In the genomic region with DNA sequence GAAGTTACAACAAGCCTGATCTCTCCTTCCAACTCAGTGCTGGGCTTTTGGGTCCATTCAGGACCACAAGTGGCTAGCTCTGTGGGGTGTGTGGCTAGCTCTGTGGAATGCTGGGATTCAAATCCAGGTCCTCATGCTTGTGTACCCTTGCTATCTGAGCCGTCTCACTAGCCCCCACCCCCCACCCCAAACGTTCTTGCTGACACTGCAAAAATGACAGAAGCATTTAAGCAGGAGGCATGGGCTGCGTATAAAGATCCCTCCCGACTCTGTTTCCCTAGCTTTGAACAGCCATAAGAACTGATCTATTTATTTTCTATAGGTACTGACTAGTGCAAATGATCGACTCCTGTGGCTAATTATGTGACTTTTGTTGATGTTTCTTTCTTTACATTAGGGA, we compare ENCODE assay signal across 35 mouse cellular contexts.
"Had no signal": no experiment of that assay in that cellular context is flagged by ENCODE, and none has a peak within 500 bp of the region (broad histone marks: within the 10 kb centered on the region; RNA-seq: fewer than 3 reads in every experiment).

No protein-coding gene starts in this region.

- H3K4me3 ChIP-seq: heart, embryonic 10.5 days; heart, embryonic 12.5 days; heart, embryonic 13.5 days; heart, embryonic 15.5 days; hindbrain, embryonic 10.5 days; hindbrain, embryonic 12.5 days; hindbrain, embryonic 13.5 days; hindbrain, embryonic 15.5 days; intestine, embryonic 15.5 days; kidney, embryonic 15.5 days; layer of hippocampus, adult 2 months had no signal

- H3K27ac ChIP-seq: heart, embryonic 10.5 days; heart, embryonic 13.5 days; heart, embryonic 15.5 days; hindbrain, embryonic 10.5 days; hindbrain, embryonic 12.5 days; hindbrain, embryonic 13.5 days; hindbrain, embryonic 14.5 days; hindbrain, embryonic 15.5 days; hindbrain, postnatal 0 days; intestine, embryonic 15.5 days; kidney, embryonic 15.5 days; kidney, postnatal 0 days; layer of hippocampus, adult 2 months had no signal

- H3K9ac ChIP-seq: heart, embryonic 12.5 days; heart, embryonic 13.5 days; heart, embryonic 15.5 days; hindbrain, embryonic 12.5 days; hindbrain, embryonic 13.5 days; hindbrain, embryonic 14.5 days; hindbrain, embryonic 15.5 days; intestine, embryonic 15.5 days; kidney, embryonic 15.5 days had no signal

- H3K36me3 ChIP-seq: heart, embryonic 10.5 days; heart, embryonic 12.5 days; heart, embryonic 13.5 days; heart, embryonic 15.5 days; hindbrain, embryonic 12.5 days; hindbrain, embryonic 13.5 days; hindbrain, embryonic 15.5 days; intestine, embryonic 15.5 days; kidney, embryonic 15.5 days had no signal

- ATAC-seq: hindbrain, embryonic 16.5 days; hindbrain, postnatal 0 days; inflammation-experienced regulatory T-cells, adult 6 months; intestine, embryonic 15.5 days; intestine, embryonic 16.5 days; intestine, postnatal 0 days had no signal

- H3K4me2 ChIP-seq: heart, embryonic 11.5 days; heart, embryonic 12.5 days; heart, embryonic 13.5 days; heart, embryonic 15.5 days; hindbrain, embryonic 12.5 days; hindbrain, embryonic 13.5 days; hindbrain, embryonic 14.5 days; hindbrain, embryonic 15.5 days; intestine, embryonic 15.5 days; kidney, embryonic 15.5 days had no signal

- H3K27me3 ChIP-seq: heart, embryonic 12.5 days; heart, embryonic 13.5 days; heart, embryonic 15.5 days; hindbrain, embryonic 12.5 days; hindbrain, embryonic 13.5 days; hindbrain, embryonic 15.5 days; intestine, embryonic 15.5 days; kidney, embryonic 15.5 days had no signal

- H3K9me3 ChIP-seq: heart, embryonic 10.5 days; heart, embryonic 12.5 days; heart, embryonic 13.5 days; heart, embryonic 15.5 days; hindbrain, embryonic 10.5 days; hindbrain, embryonic 12.5 days; hindbrain, embryonic 13.5 days; hindbrain, embryonic 15.5 days; intestine, embryonic 15.5 days; kidney, embryonic 15.5 days had no signal

- H3K4me1 ChIP-seq: heart, embryonic 10.5 days; heart, embryonic 12.5 days; heart, embryonic 13.5 days; heart, embryonic 15.5 days; hindbrain, embryonic 10.5 days; hindbrain, embryonic 12.5 days; hindbrain, embryonic 13.5 days; hindbrain, embryonic 15.5 days; intestine, embryonic 15.5 days; kidney, embryonic 15.5 days had no signal

- DNase-seq: heart, postnatal 10 days; heart, postnatal 14 days; heart, postnatal 36 days; heart, postnatal 4 days; kidney, adult 11 months; kidney, adult 18-20 months; kidney, adult 2 months; kidney, adult 8-10 months; kidney, adult 9 months; kidney, postnatal 10 days; kidney, postnatal 14 days; kidney, postnatal 25 days; kidney, postnatal 36 days; kidney, postnatal 4 days; layer of hippocampus, adult 9-11 months; layer of hippocampus, postnatal 36 days had no signal
